Mouse (Mus musculus) left cerebral cortex, adult 6 months (tissue): ENCODE results near the gene Gnaz. TPM values are rescaled to one million over a fixed set of nuclear protein-coding genes. Genes with fewer than 3 reads are reported as not detected.

Source experiments
- long read RNA-seq, 2 experiments: library from polyadenylated mRNA; unstranded; transcript quantifications; one replicate each; pipeline ENCODE4 v2.0.0; 2019 to 2020
- polyA plus RNA-seq: library from polyadenylated mRNA; unstranded; fragments of <200 nt; fragmentation: Nextera tagmentation; gene quantifications from 2 replicates; pipeline ENCODE4 v1.2.3, GENCODE M21; 2021

Gnaz gene
- 36.3 and 52.3 TPM in 2 replicates for polyA plus RNA-seq
- long read RNA-seq, experiment 1, transcript Gnaz-202 (2 exons, 3,331 nt), result minor isoform, 26 of 235 reads
- long read RNA-seq, experiment 1, transcript Gnaz-201 (4 exons, 3,519 nt), result major isoform, 166 of 235 reads
- long read RNA-seq, experiment 1, partial matches to known transcripts, result 12 of 235 reads
- long read RNA-seq, experiment 1, other reads (novel, unspliced or antisense), result 31 of 235 reads
- long read RNA-seq, experiment 2, transcript Gnaz-201 (4 exons, 3,519 nt), result major isoform, 36 of 89 reads
- long read RNA-seq, experiment 2, transcript Gnaz-202 (2 exons, 3,331 nt), result minor isoform, 11 of 89 reads
- long read RNA-seq, experiment 2, partial matches to known transcripts, result 3 of 89 reads
- long read RNA-seq, experiment 2, other reads (novel, unspliced or antisense), result 39 of 89 reads

DNA sequence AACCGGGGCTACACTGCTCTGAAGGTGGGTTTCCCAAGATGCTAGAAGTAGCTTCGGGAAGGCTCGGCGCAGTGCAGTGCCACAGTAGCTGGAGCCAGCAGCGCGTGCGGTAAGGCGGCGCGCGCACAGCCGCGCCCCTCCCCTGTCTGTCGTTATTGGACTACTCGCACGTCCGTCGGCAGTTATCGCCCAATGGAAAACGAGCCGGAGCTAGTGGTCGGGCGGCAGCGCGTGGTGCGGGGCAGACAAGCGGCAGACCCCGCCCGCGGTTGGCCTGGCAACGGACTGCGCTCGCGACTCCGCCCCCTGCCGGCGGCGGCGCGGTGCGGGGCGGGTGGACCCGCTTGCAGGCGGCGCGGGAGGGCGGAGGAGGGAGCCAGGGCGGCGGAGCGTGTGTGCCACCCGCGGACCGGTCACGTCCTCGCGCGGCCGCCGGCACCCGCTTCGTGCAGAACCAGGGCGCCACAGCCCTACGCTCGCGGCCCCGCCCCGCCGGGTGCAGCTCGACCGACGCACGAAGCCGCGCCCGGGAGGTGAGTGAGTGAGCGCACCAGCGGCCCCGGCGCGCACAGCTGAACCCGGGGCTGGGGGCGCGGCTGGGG lies at the start of gene Gnaz:
Gene Gnaz (plus strand): TSS at position 328 of the 602 bp plus-strand sequence.

DNA sequence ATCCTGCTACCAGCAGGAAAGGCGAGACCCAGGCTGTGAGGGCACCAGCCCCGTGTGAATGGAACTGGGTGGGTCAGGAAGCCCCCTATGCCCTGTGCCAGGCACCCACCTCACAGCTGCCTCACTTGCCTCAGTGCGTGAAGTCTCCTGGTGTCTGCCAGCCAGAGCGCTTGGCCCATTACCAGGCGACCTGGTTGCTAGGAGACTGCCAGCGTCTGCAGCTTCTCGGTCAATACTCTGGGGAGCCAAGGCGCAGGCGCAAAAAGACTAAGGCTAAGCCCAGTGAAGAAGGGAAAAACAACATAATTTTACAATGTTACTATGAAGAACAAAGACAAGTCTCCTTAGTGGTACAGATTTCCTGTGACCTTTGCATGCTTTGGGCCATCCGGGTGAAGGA lies 65.4 kb downstream of the Gnaz start, which contains the start of gene Rsph14:
Gene Rsph14 (minus strand): TSS at position 192 of the 400 bp plus-strand sequence.

DNA sequence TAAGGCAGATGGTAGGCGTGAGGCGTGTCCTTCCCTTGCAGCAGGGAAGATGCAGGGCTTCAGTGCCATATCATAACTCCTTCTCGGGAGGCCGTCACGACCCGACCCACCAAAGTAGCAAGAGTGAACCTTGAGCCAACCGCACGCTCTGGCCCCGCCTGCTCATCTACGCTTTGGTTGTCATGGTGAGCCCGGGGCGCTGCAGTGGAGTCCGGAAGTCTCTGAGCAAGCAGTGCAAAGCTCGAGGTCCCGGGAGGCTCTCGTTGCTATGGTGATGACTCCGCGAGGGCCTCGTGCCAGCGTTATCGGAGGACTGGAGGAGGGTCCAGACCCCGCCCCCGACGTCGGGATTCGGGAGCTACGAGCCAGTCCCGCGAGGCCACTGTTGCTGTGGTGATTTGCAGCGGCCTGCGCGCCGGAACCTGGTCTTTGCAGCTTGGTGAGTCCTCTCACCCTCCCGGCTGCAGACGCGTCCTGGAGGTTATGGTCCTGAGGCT lies 70.0 kb downstream of the Gnaz start, which contains the start of gene Rab36:
Gene Rab36 (plus strand): TSS at position 176 of the 497 bp plus-strand sequence.

DNA sequence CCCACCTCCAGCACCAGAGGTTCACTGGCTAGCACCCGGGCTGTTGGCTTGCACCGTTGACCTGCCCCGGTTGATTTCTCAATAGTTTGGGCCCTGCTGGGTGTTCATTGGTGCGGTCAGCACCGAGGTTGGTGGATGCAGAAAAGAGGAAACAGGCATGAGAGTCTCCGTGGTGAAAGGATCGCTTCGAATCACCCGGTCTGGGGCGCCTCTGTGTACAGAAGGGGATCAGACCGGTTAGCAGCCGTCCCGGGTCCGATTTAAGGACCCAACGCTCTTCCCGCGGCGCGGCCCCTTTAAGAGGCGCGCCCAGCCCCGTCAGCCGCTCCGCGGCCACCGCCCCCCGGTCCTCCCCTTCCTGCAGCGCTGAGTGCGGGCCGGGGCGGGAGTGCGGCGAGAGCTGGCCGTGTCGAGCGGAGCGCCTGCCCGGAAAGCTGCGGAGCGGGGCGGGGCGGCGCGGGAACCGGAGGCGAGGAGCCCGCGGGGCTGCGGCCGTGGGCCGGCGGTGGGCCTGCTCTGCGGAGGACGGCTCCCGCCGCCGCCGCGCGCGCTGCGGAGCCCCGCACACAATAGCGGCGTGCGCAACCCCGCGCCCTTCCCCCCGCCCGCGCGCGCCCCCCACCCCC lies 93.4 kb downstream of the Gnaz start, which contains the start of gene Bcr:
Gene Bcr (plus strand): TSS at position 376 of the 626 bp plus-strand sequence.

Other genes with a start within 250 kb of the Gnaz start
- gene Rsph14, start 65.4 kb downstream of the Gnaz start, polyA plus RNA-seq, result 0.26 and 0.45 TPM in 2 replicates
- gene Rab36, start 69.9 kb downstream of the Gnaz start, polyA plus RNA-seq, result 15.3 and 16.6 TPM in 2 replicates
- 8.5 and 10.8 TPM in 2 replicates for gene Bcr, start 93.4 kb downstream of the Gnaz start, polyA plus RNA-seq
- 13.4 and 14.0 TPM in 2 replicates for gene Specc1l, start 244.9 kb downstream of the Gnaz start, polyA plus RNA-seq